Mouse (Mus musculus) liver, embryonic 14.5 days (tissue): ENCODE data around the gene Dnajc14. TPM values are rescaled to one million over a fixed set of nuclear protein-coding genes. Genes with fewer than 3 reads are reported as not detected.

Experiments used
- ATAC-seq: fragments of 200-750 bp; cut with Nextera tagmentation; 2 replicates; pipeline ENCODE4 v1.8.0; 2017; ENCODE audit warnings: moderate number of reproducible peaks, mild to moderate bottlenecking, moderate library complexity; ENCODE audit not compliant: insufficient read depth
- DNase-seq, 3 experiments: peaks; one replicate each; pipeline ENCODE4 v3.0.0-alpha.2; 2012 to 2013; ENCODE audit warnings: low read depth in 3 of 3, low spot score in 3 of 3
- H3K27ac ChIP-seq: fragments of 300-500 bp; sonication (generic); 2 replicates; pipeline ENCODE4 v1.5.1; 2014; ENCODE audit warnings: moderate library complexity, mild to moderate bottlenecking, control low read depth, inconsistent platforms
- H3K27me3 ChIP-seq: fragments of 300-500 bp; sonication (generic); 2 replicates; pipeline ENCODE4 v1.6.1; 2014; ENCODE audit warnings: mild to moderate bottlenecking, low read length, moderate library complexity; ENCODE audit not compliant: control insufficient read depth, insufficient read depth
- H3K36me3 ChIP-seq: fragments of 300-500 bp; sonication (generic); replicated peaks from 2 replicates; pipeline ENCODE4 v1.6.1; 2014; ENCODE audit warnings: low read depth; ENCODE audit not compliant: control insufficient read depth, insufficient read depth
- H3K4me1 ChIP-seq, 2 experiments: fragments of 200-500 bp in 1 of 2; fragments of 300-500 bp in 1 of 2; sonication (generic) in 1 of 2; replicated peaks; 2 replicates each; pipeline ENCODE4 v1.6.1; 2012 to 2014; ENCODE audit warnings: antibody characterized with exemption in 1 of 2, inconsistent platforms in 1 of 2, low read length in 1 of 2; ENCODE audit not compliant: control insufficient read depth in 2 of 2, insufficient read depth in 2 of 2
- H3K4me2 ChIP-seq: fragments of 300-500 bp; sonication (generic); 2 replicates; pipeline ENCODE4 v1.6.1; 2014; ENCODE audit warnings: low read depth, mild to moderate bottlenecking, control low read depth, moderate library complexity
- H3K4me3 ChIP-seq, 2 experiments: fragments of 200-500 bp in 1 of 2; fragments of 300-500 bp in 1 of 2; sonication (generic) in 1 of 2; 2 replicates each; pipeline ENCODE4 v1.5.1; 2012 to 2014; ENCODE audit warnings: low read depth in 2 of 2, low read length in 2 of 2, mild to moderate bottlenecking in 2 of 2, control low read depth in 1 of 2, inconsistent platforms in 1 of 2, moderate library complexity in 1 of 2; ENCODE audit not compliant: insufficient read depth in 1 of 2
- H3K9ac ChIP-seq: fragments of 300-500 bp; sonication (generic); replicated peaks from 2 replicates; pipeline ENCODE4 v1.6.1; 2014; ENCODE audit warnings: mild to moderate bottlenecking, control low read depth, moderate library complexity
- H3K9me3 ChIP-seq: fragments of 300-500 bp; sonication (generic); 2 replicates; pipeline ENCODE4 v1.6.1; 2016; ENCODE audit warnings: low read length, mixed read lengths; ENCODE audit not compliant: control insufficient read depth
- CTCF ChIP-seq: IDR thresholded peaks from 2 replicates; pipeline ENCODE4 v1.5.1; 2016; ENCODE audit warnings: antibody characterized with exemption, low read depth, control low read depth
- EP300 ChIP-seq: IDR thresholded peaks from 2 replicates; pipeline ENCODE4 v1.6.1; 2016; ENCODE audit warnings: antibody characterized with exemption, low read depth
- WGBS: fragments of 180-500 bp; shearing (Covaris S2); extraction: QIAGEN DNeasy Blood & Tissue Kit; methylation state at CpG from one replicate; pipeline ENCODE4 v1.1.7; 2014; ENCODE audit not compliant: insufficient replicate concordance; 5-methylcytosine and 5-hydroxymethylcytosine counted together
- polyA plus RNA-seq, 2 experiments: library from polyadenylated mRNA; depleted of rRNA in 1 of 2; stranded (reverse) in 1 of 2; unstranded in 1 of 2; fragments of >200 nt; fragmentation: Nextera tagmentation in 1 of 2; extraction: Ambion mirVana in 1 of 2; gene quantifications; 2 replicates each; pipeline versions ENCODE4 v1.2.1 to v1.2.3; 2012 to 2014

Gene Dnajc14
- polyA plus RNA-seq, 2 experiments: 6.0 to 10.7 TPM

GRCm38 (mm10) chr10:128823821-128824220 is 20.0 kb downstream of the Dnajc14 start:
- ATAC-seq (no peak), DNase-seq (no peak)
- TF ChIP-seq EP300: no peak
- TF ChIP-seq CTCF: no peak
- Histone ChIP-seq H3K9ac (no peak overlapping the region), H3K36me3 (peaks cover 16% of the 10 kb centered on the region), H3K9me3 (no peaks in the 10 kb centered on the region), H3K4me2 (peak overlapping the region; percentile 23; the same call in 1 of the 2 replicates), H3K4me3 (no peak overlapping the region), H3K4me1 (peaks cover 9 to 10% of the 10 kb centered on the region in 2 experiments), H3K27me3 (no peaks in the 10 kb centered on the region), H3K27ac (no peak overlapping the region)
- WGBS: 88% methylated on average over 9 of the region's 9 CpGs

DNA sequence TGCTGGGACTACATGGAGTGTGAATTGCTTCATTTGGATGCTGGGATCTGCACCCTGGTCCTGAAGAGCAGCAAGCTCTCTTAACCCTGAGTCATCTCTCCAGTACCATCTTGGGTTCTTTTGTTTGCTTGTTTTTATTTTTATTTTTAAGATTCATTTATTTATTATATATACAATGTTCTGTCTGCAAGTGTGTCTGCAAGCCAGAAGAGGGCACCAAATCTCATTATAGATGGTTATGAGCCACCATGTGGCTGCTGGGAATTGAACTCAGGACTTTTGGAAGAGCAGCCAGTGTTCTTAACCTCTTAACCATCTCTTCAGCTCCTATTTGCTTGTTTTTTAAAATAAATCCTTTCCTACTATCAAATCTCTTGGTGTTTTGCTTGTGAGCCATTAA is 33.5 kb downstream of the Dnajc14 start:
- no peak for ATAC-seq
- Histone ChIP-seq H3K9ac (no peak overlapping the region), H3K27ac (no peak overlapping the region), H3K4me2 (no peak overlapping the region), H3K27me3 (no peaks in the 10 kb centered on the region), H3K9me3 (no peaks in the 10 kb centered on the region), H3K4me1 (peaks cover 12 to 19% of the 10 kb centered on the region in 2 experiments), H3K36me3 (peaks cover 45% of the 10 kb centered on the region), H3K4me3 (no peak overlapping the region)
- DNase-seq: no peak
- TF ChIP-seq EP300 (no peak), CTCF (no peak)

DNA sequence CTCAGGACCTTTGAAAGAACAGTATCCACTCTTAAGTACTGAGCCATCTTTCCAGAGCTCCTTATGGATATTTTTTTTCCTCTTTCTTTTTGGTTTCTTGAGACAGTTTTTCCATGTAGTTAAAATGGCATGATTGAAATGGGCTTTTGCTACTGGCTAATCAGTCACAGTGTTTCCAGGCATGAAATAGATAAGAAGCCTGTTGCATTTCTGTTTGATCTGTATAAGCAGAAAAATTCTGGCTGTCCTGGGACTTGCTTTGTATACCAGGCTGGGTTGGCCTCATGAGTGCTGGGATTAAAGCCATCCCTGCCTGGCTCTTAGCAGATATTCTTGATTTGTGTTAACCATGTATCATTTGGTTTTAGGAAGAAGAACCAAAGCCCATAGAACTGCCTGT is 35.6 kb downstream of the Dnajc14 start:
- Histone ChIP-seq H3K9me3 (no peaks in the 10 kb centered on the region), H3K9ac (no peak overlapping the region), H3K4me1 (peaks cover 12 to 19% of the 10 kb centered on the region in 2 experiments), H3K4me3 (no peak overlapping the region), H3K27me3 (no peaks in the 10 kb centered on the region), H3K4me2 (peak overlapping the region; percentile 22), H3K36me3 (peaks cover 48% of the 10 kb centered on the region), H3K27ac (peak overlapping the region; percentile 33; the same call in 1 of the 2 replicates)
- ATAC-seq (peak; percentile 66; the same call in 1 of the 2 replicates), DNase-seq (no peak)
- TF ChIP-seq CTCF (no peak), EP300 (peak; percentile 55; the same call in 1 of the 2 replicates)

DNA sequence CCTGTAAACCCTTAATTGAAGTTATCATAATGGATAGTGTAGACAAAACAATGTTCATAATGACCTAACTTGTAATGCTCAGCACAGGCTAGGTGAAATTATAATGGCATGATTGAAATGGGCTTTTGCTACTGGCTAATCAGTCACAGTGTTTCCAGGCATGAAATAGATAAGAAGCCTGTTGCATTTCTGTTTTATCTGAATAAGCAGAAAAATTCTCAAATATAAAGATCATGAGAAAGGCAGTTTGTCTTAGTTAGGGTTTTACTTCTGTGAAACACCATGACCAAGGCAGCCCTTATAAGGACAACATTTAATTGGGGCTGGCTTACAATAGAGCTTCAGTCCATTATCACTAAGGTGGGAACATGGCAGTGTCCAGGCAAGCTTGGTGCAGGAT is 36.8 kb downstream of the Dnajc14 start:
- Histone ChIP-seq H3K4me2 (peak overlapping the region; percentile 25; the same call in 1 of the 2 replicates), H3K9me3 (no peaks in the 10 kb centered on the region), H3K27me3 (no peaks in the 10 kb centered on the region), H3K9ac (no peak overlapping the region; the same call in 1 of the 2 replicates), H3K27ac (peak overlapping the region; percentile 39; the same call in 1 of the 2 replicates), H3K36me3 (peaks cover 45% of the 10 kb centered on the region), H3K4me1 (peaks cover 12 to 19% of the 10 kb centered on the region in 2 experiments), H3K4me3 (no peak overlapping the region)
- no peak for TF ChIP-seq CTCF
- TF ChIP-seq EP300: peak; percentile 72
- peak in 1 of 3 experiments; percentile 16 for DNase-seq
- peak; percentile 54 for ATAC-seq

GRCm38 (mm10) chr10:128843260-128843659 is 39.4 kb downstream of the Dnajc14 start:
- WGBS: 83% methylated on average over 5 of the region's 5 CpGs
- peaks cover 49% of the 10 kb centered on the region for H3K36me3 ChIP-seq

More at GRCm38 (mm10) chr10:128843260-128843659, 39.4 kb downstream of the Dnajc14 start:
- ATAC-seq (no peak), DNase-seq (no peak)
- Histone ChIP-seq H3K9ac (no peak overlapping the region), H3K4me1 (peaks cover 12 to 19% of the 10 kb centered on the region in 2 experiments), H3K27me3 (no peaks in the 10 kb centered on the region), H3K4me3 (no peak overlapping the region), H3K9me3 (no peaks in the 10 kb centered on the region), H3K4me2 (no peak overlapping the region), H3K27ac (no peak overlapping the region)
- TF ChIP-seq CTCF (no peak), EP300 (no peak)
